Mouse (Mus musculus): ENCODE measurements at regions not wholly inside any gene's neighbourhood (a gene's known extent, or its start where the extent isn't known, plus 50 kb on each side); places are given as distances from the start of the nearest gene placed in this dataset.
"Not testable (repeated sequence)": the region's sequence is repeated elsewhere in the genome, so short reads cannot be mapped to it uniquely, and the experiment has no call there.

GRCm38 (mm10) chr1:85451701-85452100, 123.8 kb upstream of the G530012D18Rik start:
- not testable (repeated sequence) for DNase-seq

DNA sequence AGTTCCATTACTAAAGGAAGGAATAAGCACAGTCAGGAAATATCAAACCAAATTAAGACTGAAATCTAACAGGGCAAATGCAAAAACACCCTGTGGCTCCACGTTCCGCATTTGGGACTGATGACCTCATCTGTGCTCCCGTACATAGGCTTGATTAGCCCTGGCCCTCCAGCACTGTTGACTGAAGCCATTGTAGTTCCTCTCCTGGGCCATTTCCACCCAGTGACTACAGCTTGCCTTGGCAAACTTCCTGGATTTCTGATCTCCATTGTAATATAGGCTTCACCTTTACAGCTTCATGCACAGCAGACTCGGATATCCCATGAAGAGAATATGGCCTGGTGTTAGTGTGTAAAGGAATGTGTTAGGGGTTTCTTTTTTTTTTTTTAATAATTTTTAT, 122.1 kb upstream of the G530012D18Rik start:
- DNase-seq, result not testable (repeated sequence)

GRCm38 (mm10) chr1:85456671-85457070, 118.8 kb upstream of the G530012D18Rik start:
- not testable (repeated sequence) for DNase-seq

DNA sequence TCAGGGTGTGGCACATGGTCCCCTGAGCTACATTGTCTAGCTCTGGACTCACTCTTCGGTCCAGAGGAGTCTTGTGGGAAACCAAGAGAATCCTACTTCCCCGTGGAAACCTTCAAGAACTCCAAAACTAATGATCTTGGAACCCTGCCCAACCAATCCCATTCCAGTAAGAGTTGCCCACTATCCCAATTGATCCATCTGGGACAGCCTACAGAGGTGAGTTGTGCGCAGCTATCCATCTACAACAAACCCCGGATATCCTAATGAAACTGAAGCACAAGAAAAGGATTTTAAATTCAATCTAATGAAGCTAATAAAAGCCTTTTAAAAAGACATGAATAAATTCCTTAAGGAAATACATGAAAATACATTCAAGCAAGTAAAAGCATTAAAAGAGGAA, 117.7 kb upstream of the G530012D18Rik start:
- not testable (repeated sequence) for DNase-seq

GRCm38 (mm10) chr1:85462121-85462520, 113.4 kb upstream of the G530012D18Rik start:
- DNase-seq, result not testable (repeated sequence)

GRCm38 (mm10) chr1:85479117-85479516, 96.4 kb upstream of the G530012D18Rik start:
- DNase-seq, result not testable (repeated sequence)

- not testable (repeated sequence) for DNase-seq
Observed at GRCm38 (mm10) chr1:85484985-85485384, 90.5 kb upstream of the G530012D18Rik start.

DNA sequence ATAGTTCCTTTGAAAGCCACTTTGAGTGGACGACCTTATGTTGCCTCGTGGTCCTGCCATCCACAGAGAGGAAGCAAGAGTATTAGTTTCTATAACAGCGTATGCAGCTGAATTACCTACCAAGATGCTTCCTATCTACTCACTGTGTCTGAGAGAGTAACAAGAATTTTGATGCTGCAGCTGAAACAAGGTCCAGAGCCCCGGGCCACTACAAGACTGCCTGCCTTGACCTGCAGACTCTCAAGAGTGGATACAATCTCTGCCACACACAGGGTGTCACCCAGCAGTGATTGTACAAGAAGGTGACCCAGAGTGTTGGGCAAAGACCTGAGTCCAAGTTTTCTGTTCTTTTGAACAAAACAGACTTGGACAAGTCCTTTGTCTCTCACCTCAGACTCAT, 75.5 kb upstream of the G530012D18Rik start:
- DNase-seq, result peak in 1 of 2 experiments; percentile 4

DNA sequence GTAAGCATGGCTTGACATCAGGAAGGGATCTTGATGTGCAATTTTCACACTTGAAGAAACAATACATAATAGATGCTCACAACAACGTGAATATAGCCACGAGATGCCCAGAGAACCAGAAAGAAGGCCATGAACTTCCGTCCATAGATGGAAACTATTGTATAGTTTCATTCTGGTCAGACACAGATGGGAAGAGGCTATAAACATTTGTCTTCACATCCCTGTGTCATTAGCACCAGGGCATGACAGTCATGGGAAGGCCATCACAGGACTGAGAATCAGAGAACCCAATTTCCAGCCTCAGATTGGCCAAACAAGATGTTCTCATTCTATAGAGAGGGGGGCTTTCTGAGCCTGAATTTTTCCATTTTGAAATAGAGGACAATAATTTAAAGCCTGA, 74.2 kb upstream of the G530012D18Rik start:
- not testable (repeated sequence) for DNase-seq
